Mouse (Mus musculus) adrenal gland, adult 2 months (tissue): ENCODE measurements around the gene Slc8a2. TPM values are rescaled to one million over a fixed set of nuclear protein-coding genes. Genes with fewer than 3 reads are reported as not detected.

ENCODE experiments used
- polyA plus RNA-seq: library from polyadenylated mRNA; depleted of rRNA; stranded (reverse); fragments of >200 nt; gene quantifications from 2 replicates; pipeline ENCODE4 v1.2.3, GENCODE M21; 2012; rRNA removed
- total RNA-seq, 2 experiments: library from RNA; stranded (reverse); gene quantifications; 2 replicates each; pipeline ENCODE4 v1.2.3; 2021

The Slc8a2 gene
- total and polyA plus RNA-seq, 3 experiments = 2.0 to 2.7 (median 2.6) TPM

Other genes starting within 250 kb of the Slc8a2 start
- gene Crx, start 249.9 kb upstream of the Slc8a2 start, total RNA-seq = not detected
- gene Crx, start 249.9 kb upstream of the Slc8a2 start, polyA plus RNA-seq = not detected in 2 replicates
- gene Crxos, start 247.2 kb upstream of the Slc8a2 start, total RNA-seq = not detected
- gene Crxos, start 247.2 kb upstream of the Slc8a2 start, polyA plus RNA-seq = 0.04 TPM in 2 replicates
- gene Selenow, start 207.4 kb upstream of the Slc8a2 start, total RNA-seq = 100 to 1,000 TPM; 158 to 238 TPM
- gene Selenow, start 207.4 kb upstream of the Slc8a2 start, polyA plus RNA-seq = 223 and 233 TPM in 2 replicates
- 100 to 1,000 TPM; 169 to 171 TPM for gene Nop53, start 183.8 kb upstream of the Slc8a2 start, total RNA-seq
- 64.4 and 69.9 TPM in 2 replicates for gene Nop53, start 183.8 kb upstream of the Slc8a2 start, polyA plus RNA-seq
- gene Ehd2, start 162.3 kb upstream of the Slc8a2 start, total RNA-seq = 10 to 100 TPM; 40.2 to 87.6 TPM
- gene Ehd2, start 162.3 kb upstream of the Slc8a2 start, polyA plus RNA-seq = 70.9 and 89.0 TPM in 2 replicates
- 10 to 100 TPM in 1 of 2 experiments, 1 to 10 TPM in 1; 9.4 to 10.4 TPM for gene Bicra, start 81.9 kb upstream of the Slc8a2 start, total RNA-seq
- gene Bicra, start 81.9 kb upstream of the Slc8a2 start, polyA plus RNA-seq = 19.8 and 26.2 TPM in 2 replicates
- gene Zfp541, start 68.0 kb upstream of the Slc8a2 start, total RNA-seq = under 1 TPM; 0.06 to 0.07 TPM
- 0.04 and 0.09 TPM in 2 replicates for gene Zfp541, start 68.0 kb upstream of the Slc8a2 start, polyA plus RNA-seq
- 100 to 1,000 TPM; 149 to 167 TPM for gene Napa, start 31.4 kb upstream of the Slc8a2 start, total RNA-seq
- 316 and 381 TPM in 2 replicates for gene Napa, start 31.4 kb upstream of the Slc8a2 start, polyA plus RNA-seq
- 10 to 100 TPM; 16.8 to 20.0 TPM for gene Kptn, start 9.9 kb upstream of the Slc8a2 start, total RNA-seq
- 27.0 and 31.0 TPM in 2 replicates for gene Kptn, start 9.9 kb upstream of the Slc8a2 start, polyA plus RNA-seq
- gene Meis3, start 45.3 kb downstream of the Slc8a2 start, total RNA-seq = 10 to 100 TPM; 11.5 to 13.8 TPM
- gene Meis3, start 45.3 kb downstream of the Slc8a2 start, polyA plus RNA-seq = 59.3 and 60.9 TPM in 2 replicates
- gene Dhx34, start 92.2 kb downstream of the Slc8a2 start, total RNA-seq = 10 to 100 TPM; 10.3 to 12.6 TPM
- gene Dhx34, start 92.2 kb downstream of the Slc8a2 start, polyA plus RNA-seq = 37.1 and 44.3 TPM in 2 replicates
- gene C5ar2, start 114.3 kb downstream of the Slc8a2 start, total RNA-seq = under 1 TPM; 0.52 to 0.59 TPM
- gene C5ar2, start 114.3 kb downstream of the Slc8a2 start, polyA plus RNA-seq = 0.43 and 0.71 TPM in 2 replicates
- 10 to 100 TPM in 1 of 2 experiments, 1 to 10 TPM in 1; 5.7 to 10.4 TPM for gene C5ar1, start 129.7 kb downstream of the Slc8a2 start, total RNA-seq
- 7.1 and 9.0 TPM in 2 replicates for gene C5ar1, start 129.7 kb downstream of the Slc8a2 start, polyA plus RNA-seq
- gene Inafm1, start 143.8 kb downstream of the Slc8a2 start, total RNA-seq = 10 to 100 TPM; 13.3 to 22.9 TPM
- 160 and 217 TPM in 2 replicates for gene Inafm1, start 143.8 kb downstream of the Slc8a2 start, polyA plus RNA-seq
- 10 to 100 TPM; 53.9 to 61.2 TPM for gene Ccdc9, start 157.0 kb downstream of the Slc8a2 start, total RNA-seq
- 17.4 and 19.8 TPM in 2 replicates for gene Ccdc9, start 157.0 kb downstream of the Slc8a2 start, polyA plus RNA-seq
- 1 to 10 TPM; 3.3 to 9.1 TPM for gene Bbc3, start 178.6 kb downstream of the Slc8a2 start, total RNA-seq
- 62.4 and 114 TPM in 2 replicates for gene Bbc3, start 178.6 kb downstream of the Slc8a2 start, polyA plus RNA-seq